In genomic region chr2:166048852-166049251, GRCm38 (mm10) we compare ENCODE assay signal across 24 mouse cellular contexts.
"Had no signal": no experiment of that assay in that cellular context is flagged by ENCODE, and none has a peak within 500 bp of the region (broad histone marks: within the 10 kb centered on the region; RNA-seq: fewer than 3 reads in every experiment).

No protein-coding gene starts in this region.

- H3K4me2 ChIP-seq: limb, embryonic 13.5 days; liver, embryonic 12.5 days; liver, embryonic 15.5 days; lung, embryonic 15.5 days; midbrain, embryonic 13.5 days; neural tube, embryonic 13.5 days; stomach, embryonic 15.5 days had no signal

- H3K4me1 ChIP-seq: midbrain, embryonic 10.5 days had no signal

- H3K9me3 ChIP-seq: limb, embryonic 10.5 days; limb, embryonic 13.5 days; liver, embryonic 12.5 days; liver, embryonic 15.5 days; lung, embryonic 15.5 days; megakaryocyte, embryonic 14.5 days; midbrain, embryonic 10.5 days; midbrain, embryonic 13.5 days; neural tube, embryonic 13.5 days; stomach, embryonic 15.5 days had no signal

- H3K27me3 ChIP-seq: limb, embryonic 13.5 days; liver, embryonic 12.5 days; liver, embryonic 15.5 days; lung, embryonic 15.5 days; megakaryocyte, embryonic 14.5 days; midbrain, embryonic 13.5 days; neural tube, embryonic 13.5 days; stomach, embryonic 15.5 days had no signal

- H3K27ac ChIP-seq: layer of hippocampus, adult 2 months; limb, embryonic 10.5 days; limb, embryonic 13.5 days; liver, embryonic 12.5 days; liver, embryonic 15.5 days; lung, embryonic 15.5 days; midbrain, embryonic 10.5 days; midbrain, embryonic 13.5 days; neural tube, embryonic 13.5 days; stomach, embryonic 15.5 days had no signal

- H3K9ac ChIP-seq: limb, embryonic 13.5 days; liver, embryonic 12.5 days; liver, embryonic 15.5 days; lung, embryonic 15.5 days; midbrain, embryonic 13.5 days; neural tube, embryonic 13.5 days; stomach, embryonic 15.5 days had no signal

- DNase-seq: kidney, postnatal 25 days; layer of hippocampus, adult 9-11 months; liver; lung, adult 18-20 months; lung, postnatal 10 days; lung, postnatal 36 days; retina, postnatal 1 day; right cerebral cortex, postnatal 25 days; spleen, adult 18-20 months; thymus, adult 18-20 months; thymus, postnatal 36 days had no signal

- ATAC-seq: liver, embryonic 12.5 days; midbrain, embryonic 13.5 days; midbrain, embryonic 16.5 days had no signal

- H3K4me3 ChIP-seq: layer of hippocampus, adult 2 months; limb, embryonic 10.5 days; limb, embryonic 13.5 days; liver, embryonic 12.5 days; liver, embryonic 15.5 days; lung, embryonic 15.5 days; megakaryocyte, embryonic 14.5 days; midbrain, embryonic 10.5 days; midbrain, embryonic 13.5 days; myocyte; neural tube, embryonic 13.5 days; stomach, embryonic 15.5 days had no signal
